Mouse (Mus musculus) regulatory T cell (primary cell): Measurements from ENCODE around the gene Srsf2.
"Not testable (repeated sequence)": the region's sequence is repeated elsewhere in the genome, so short reads cannot be mapped to it uniquely, and the experiment has no call there.

Source experiments
- in situ Hi-C: fragments of 300-600 bp; cut with MboI, MseI; formaldehyde crosslinking; loops from one replicate; pipeline ENCODE4 v1.15.1; 2025; ENCODE audit warnings: high pct_unique_total_duplicates

Srsf2 gene

DNA sequence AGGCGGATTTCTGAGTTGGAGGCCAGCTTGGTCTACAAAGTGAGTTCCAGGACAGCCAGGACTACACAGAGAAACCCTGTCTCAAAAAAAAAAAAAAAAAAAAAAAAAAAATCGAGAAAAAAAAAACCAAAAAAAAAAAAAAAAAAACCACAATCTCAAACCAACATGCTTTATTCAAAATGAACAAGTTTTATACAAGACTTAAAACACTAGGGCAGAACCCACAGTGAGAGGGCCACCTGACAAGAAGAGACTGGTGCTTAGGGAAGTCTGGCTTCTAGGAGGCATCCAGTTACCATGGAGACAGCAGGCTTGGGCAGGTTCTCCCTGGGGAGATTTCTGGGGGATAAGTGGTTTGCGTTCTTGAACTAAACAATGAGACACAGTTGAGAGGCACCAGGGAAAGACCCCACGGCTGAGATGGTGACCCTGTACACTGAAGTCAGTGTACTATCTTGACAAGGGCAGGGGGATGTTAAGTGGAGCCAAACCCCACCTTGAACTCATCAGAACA lies 20.7 kb downstream of the Srsf2 start:
- in situ Hi-C loops, result loop anchor here (10.0 kb wide), 1 partner anchor 1457 kb away; no protein-coding TSS in a partner anchor

- in situ Hi-C loops, result no loop called here
These were observed 25.2 kb downstream of the Srsf2 start, which contains the start of gene Mxra7 for GRCm38 (mm10) chr11:116827534-116828165. Mxra7 (minus strand) TSS chr11:116828046.

GRCm38 (mm10) chr11:116826550-116827504 lies 26.1 kb downstream of the Srsf2 start:
- in situ Hi-C loops, result no loop called here

DNA sequence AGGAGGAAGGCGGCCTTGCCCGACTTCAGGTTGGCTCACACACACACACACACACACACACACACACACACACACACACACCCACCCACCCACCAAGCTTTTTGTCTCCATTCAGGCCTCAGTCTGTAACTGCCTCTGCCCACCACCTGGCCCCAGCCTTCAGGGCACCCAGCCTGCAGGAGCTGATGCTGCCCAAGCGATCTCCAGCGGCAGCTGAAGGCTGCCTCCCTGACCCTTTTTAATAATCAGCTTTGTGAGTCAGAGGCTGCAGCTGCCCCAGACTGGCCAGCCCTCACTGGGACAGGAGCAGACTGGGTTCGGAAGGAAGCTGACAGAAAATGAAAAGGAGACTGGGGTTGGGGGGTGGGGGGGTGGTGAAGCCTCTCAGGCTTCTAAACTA lies 27.7 kb downstream of the Srsf2 start:
- in situ Hi-C loops, result no loop called here

DNA sequence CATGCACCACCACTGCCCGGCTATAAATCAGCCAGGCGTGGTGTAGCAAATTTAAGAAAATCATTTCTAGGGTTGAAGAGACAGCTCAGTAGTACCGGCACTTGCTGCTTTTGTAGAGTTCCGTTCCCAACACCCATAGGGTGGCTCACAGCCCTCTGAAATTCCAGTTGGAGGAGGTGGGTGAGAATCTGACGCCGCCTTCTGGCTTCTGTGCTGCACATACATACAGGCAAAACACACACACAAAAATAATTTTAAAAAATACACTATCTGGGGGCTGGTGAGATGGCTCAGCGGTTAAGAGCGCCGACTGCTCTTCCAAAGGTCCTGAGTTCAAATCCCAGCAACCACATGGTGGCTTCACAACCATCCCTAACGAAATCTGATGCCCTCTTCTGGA lies 29.0 kb downstream of the Srsf2 start:
- in situ Hi-C loops, result not testable (repeated sequence)

GRCm38 (mm10) chr11:116823255-116823654 lies 29.6 kb downstream of the Srsf2 start:
- in situ Hi-C loops, result no loop called here

GRCm38 (mm10) chr11:116822626-116823025 lies 30.3 kb downstream of the Srsf2 start:
- in situ Hi-C loops, result no loop called here

GRCm38 (mm10) chr11:116822215-116822614 lies 30.7 kb downstream of the Srsf2 start:
- in situ Hi-C loops, result no loop called here

DNA sequence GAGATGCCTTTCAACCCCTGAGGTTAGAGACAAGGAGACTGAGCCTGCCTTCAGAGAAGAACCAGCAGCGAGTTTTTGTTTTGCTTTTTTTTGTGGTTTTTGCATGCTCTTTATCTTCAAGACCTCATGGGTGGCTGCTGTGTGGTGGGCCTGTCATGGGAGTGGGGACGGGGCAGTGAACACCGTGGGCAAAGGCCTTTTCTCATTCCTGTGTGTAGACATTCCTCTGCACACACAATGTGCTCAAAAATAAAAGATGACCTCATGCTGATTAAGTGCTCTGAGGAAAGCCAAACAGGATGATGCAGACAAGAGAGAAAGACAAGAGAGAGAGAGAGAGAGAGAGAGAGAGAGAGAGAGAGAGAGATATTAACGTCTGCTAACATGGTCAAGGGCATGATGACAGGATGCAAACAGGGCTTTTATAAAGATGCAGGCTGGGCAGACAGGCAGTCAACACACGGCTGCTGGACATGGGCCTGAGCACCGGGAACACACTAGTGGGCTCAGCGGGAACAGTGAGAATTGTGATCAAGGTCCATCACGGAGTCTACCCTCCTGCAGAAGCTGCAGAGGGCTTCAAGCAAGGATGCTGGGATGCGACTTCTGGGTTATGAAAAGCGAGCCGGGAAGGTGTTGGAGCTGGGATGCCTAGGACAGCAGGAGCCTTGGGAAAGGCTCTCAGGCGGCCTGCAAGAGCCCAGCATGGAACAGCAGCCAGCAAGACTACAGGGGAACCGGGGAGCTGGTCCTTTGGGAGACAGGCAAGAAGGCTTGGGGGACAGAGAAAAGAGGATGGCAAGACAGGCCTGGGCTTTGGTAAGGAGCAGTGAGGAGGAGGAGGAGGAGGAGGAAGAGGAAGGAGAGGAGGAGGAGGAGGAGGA lies 31.6 kb downstream of the Srsf2 start:
- in situ Hi-C loops, result no loop called here

GRCm38 (mm10) chr11:116819932-116820593 lies 32.8 kb downstream of the Srsf2 start:
- in situ Hi-C loops, result no loop called here

GRCm38 (mm10) chr11:116818722-116819121 lies 34.2 kb downstream of the Srsf2 start:
- in situ Hi-C loops, result no loop called here

- in situ Hi-C loops, result no loop called here
These were observed 35.3 kb downstream of the Srsf2 start for GRCm38 (mm10) chr11:116817567-116817966.

- in situ Hi-C loops, result no loop called here
These were observed 36.1 kb downstream of the Srsf2 start for GRCm38 (mm10) chr11:116816769-116817168.

- in situ Hi-C loops, result no loop called here
These were observed 37.9 kb downstream of the Srsf2 start for GRCm38 (mm10) chr11:116814884-116815415.

- in situ Hi-C loops, result no loop called here
These were observed 38.6 kb downstream of the Srsf2 start for GRCm38 (mm10) chr11:116814076-116814883.

DNA sequence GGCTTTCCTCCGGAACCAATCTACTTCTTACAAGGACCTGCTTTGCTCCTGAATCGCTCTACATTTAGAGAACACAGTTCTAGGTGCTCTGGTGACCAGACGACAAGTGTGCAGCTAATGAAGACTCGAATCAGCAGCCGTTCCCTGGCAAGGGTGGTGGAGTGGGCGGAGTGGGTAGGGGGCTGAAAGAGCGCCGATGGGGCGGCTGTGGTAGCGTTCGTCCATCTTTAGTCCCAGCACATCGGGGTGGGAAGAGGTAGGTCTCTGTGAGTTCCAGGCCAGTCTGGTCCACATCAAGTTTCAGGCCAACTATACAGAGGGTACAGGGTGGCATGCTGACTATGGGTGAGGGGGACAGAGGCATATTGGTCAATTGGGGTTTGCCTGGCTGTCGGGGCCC lies 39.3 kb downstream of the Srsf2 start:
- in situ Hi-C loops, result no loop called here

DNA sequence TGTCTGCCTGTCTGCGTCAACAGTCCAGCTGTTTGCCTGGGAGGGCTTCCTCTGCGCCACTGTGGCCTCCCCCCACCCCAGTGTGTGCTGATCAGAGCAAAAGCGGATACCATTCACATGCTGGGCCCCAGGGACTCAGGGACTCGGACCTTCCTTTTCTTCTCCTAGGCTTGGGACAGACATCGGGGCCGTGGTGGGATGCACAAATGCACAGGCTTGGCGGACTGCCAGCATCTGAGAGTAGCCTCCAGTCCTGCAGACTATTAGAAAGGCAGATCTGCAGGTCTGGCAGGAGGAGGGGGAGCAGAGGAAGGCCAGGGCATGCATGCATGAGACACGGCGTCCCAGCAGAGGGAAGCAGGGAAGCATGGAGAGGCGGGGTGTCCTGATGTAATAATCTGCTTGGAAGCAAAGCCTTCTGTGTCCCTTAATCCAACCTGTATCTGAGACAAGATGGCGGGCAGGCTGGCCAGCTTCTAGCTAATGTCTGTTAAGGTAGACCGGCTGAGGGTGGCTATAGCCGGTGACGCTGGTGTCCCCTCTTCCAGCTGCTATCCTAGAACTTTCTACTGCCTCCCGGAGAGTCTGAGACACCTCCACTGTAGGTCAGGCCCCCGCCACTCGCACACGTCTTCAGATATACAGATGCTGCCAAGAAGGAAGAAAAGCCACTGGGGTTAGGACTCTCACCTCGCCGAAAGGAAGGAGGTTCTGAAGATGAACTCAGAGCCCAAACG lies 39.9 kb downstream of the Srsf2 start:
- in situ Hi-C loops, result no loop called here

DNA sequence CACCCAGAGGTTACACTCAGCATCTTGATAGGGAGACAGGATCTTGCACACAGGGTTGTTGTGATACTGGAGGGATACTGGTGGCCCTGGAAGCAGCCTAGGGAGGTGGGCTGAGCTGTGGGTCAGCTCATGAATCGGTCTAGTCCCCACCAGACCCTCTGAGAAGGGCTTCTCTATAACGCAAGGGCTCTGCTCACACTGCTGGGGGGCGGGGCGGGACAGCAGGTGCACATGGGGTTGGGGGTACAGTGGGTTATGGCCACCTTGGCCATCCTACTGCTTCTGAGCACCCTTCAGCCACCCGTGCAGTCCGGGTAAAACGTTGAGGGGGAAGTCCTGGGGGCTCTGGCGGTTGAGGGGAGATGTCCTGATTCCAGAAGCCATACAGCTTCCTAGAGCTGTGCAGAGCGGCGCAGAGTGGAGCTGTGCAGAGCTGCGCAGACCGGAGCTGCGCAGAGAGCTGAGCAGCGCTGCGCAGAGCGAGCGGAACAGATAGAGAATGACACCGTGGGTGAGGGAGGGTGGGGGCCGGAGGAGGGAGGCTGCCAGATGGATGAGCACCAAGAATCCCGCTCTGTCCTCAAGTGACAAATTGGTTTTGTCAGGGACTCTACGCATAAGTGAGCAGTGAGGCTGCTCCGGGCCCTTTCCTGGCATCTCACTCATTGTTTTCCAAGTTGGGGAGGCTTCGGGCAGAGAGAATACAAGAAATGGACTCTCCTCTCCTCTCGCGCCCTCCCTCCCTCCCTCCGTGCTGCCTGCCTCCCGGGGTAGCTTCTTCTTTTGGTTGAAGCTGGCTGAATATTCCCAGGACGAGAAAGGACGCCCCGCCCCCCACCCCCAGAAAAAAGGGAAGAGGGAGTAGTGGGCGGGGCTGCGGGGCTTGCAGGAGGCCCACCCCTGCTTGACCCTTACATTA lies 41.7 kb downstream of the Srsf2 start:
- in situ Hi-C loops, result no loop called here
